Comparison of ENCODE assay signal across 8 mouse cellular contexts in the genomic region with DNA sequence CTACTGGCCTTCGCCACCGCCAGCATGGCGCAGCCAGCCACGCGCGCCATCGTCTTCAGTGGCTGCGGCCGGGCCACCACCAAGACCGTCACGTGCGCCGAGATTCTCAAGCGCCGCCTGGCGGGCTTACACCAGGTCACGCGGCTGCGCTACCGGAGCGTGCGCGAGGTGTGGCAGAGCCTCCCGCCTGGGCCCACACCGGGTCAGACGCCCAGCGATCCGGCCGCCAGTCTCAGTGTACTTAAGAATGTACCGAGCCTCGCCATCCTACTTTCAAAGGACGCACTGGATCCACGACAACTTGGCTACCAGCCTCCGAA. TPM values are rescaled to one million over a fixed set of nuclear protein-coding genes. Genes with fewer than 3 reads are reported as not detected.
DNase-seq lines count a peak whose midpoint lies in the region; ATAC-seq lines count a peak whose summit lies in the region.

No protein-coding gene starts in this region.

- in situ Hi-C loops in ES-E14 (cut with MboI; ENCODE audit: low sequenced_read_pairs in 2 of 2, unreplicated experiment in 2 of 2) = no loop called here

- peak; percentile 21; the same call in 1 of the 2 replicates for ATAC-seq in forebrain, embryonic 16.5 days
- ATAC-seq in hindbrain, embryonic 15.5 days (ENCODE audit: low FRiP score, low read depth) = peak; percentile 67; the same call in 1 of the 2 replicates
- ATAC-seq in limb, embryonic 11.5 days (ENCODE audit: insufficient number of reproducible peaks, low FRiP score, low TSS enrichment, low read depth) = 0 out of 2 replicates have a peak, but pooled peaks have one; percentile 65
- peak; percentile 55 for ATAC-seq in midbrain, embryonic 11.5 days (ENCODE audit: low FRiP score)
- no peak for ATAC-seq in megakaryocyte-erythroid progenitor cell, adult 5-6 weeks (replicated peaks; ENCODE audit: low FRiP score, low TSS enrichment, poor library complexity, severe bottlenecking)

- no peaks in the 10 kb centered on the region; the same call in 1 of the 2 replicates for H3K36me3 ChIP-seq in ES-E14 (ENCODE audit: control insufficient read depth, insufficient read depth, low read length, poor library complexity, severe bottlenecking)
- no peaks in the 10 kb centered on the region for H3K36me3 ChIP-seq in forebrain, embryonic 16.5 days (ENCODE audit: control insufficient read depth, insufficient read depth)
- H3K36me3 ChIP-seq in hindbrain, embryonic 15.5 days = no peaks in the 10 kb centered on the region
- no peaks in the 10 kb centered on the region for H3K36me3 ChIP-seq in limb, embryonic 11.5 days (ENCODE audit: control insufficient read depth, insufficient read depth, low read length)
- no peaks in the 10 kb centered on the region for H3K36me3 ChIP-seq in midbrain, embryonic 11.5 days (ENCODE audit: control insufficient read depth, insufficient read depth, low read length)

- no peak for DNase-seq in ES-E14 (ENCODE audit: low read depth, low spot score)
- peak; percentile 72 for DNase-seq in limb, embryonic 11.5 days (ENCODE audit: low spot score)
- DNase-seq in midbrain, embryonic 11.5 days (ENCODE audit: low spot score, missing footprints) = peak; percentile 95
- peak; percentile 39 to 43 for DNase-seq in right cerebral cortex, postnatal 36 days (ENCODE audit: low spot score in 2 of 2)

- H3K4me3 ChIP-seq in ES-E14 (ENCODE audit: insufficient read depth in 1 of 2, low read depth in 1 of 2, low read length in 2 of 2, poor library complexity in 1 of 2, severe bottlenecking in 1 of 2) = peak overlapping the region; percentile 84 to 87
- peak overlapping the region; percentile 52 for H3K4me3 ChIP-seq in brown adipose tissue, adult 24 weeks (ENCODE audit: insufficient read depth, low read depth, low read length)
- H3K4me3 ChIP-seq in forebrain, embryonic 16.5 days (replicated peaks; ENCODE audit: low read length) = peak overlapping the region; percentile 51
- peak overlapping the region; percentile 46 for H3K4me3 ChIP-seq in hindbrain, embryonic 15.5 days
- H3K4me3 ChIP-seq in limb, embryonic 11.5 days (ENCODE audit: low read depth, low read length) = peak overlapping the region; percentile 38
- H3K4me3 ChIP-seq in midbrain, embryonic 11.5 days (ENCODE audit: low read depth, low read length) = peak overlapping the region; percentile 39

- H3K27me3 ChIP-seq in forebrain, embryonic 16.5 days (replicated peaks; ENCODE audit: control insufficient read depth, insufficient read depth, low read length) = peaks cover 16% of the 10 kb centered on the region
- peaks cover 25% of the 10 kb centered on the region for H3K27me3 ChIP-seq in hindbrain, embryonic 15.5 days
- peaks cover 69% of the 10 kb centered on the region for H3K27me3 ChIP-seq in limb, embryonic 11.5 days (ENCODE audit: control insufficient read depth, insufficient read depth, low read length)
- H3K27me3 ChIP-seq in midbrain, embryonic 11.5 days (ENCODE audit: control insufficient read depth, insufficient read depth, low read length) = peaks cover 66% of the 10 kb centered on the region

- H3K27ac ChIP-seq in ES-E14 (ENCODE audit: insufficient read depth, low read depth, low read length, poor library complexity, severe bottlenecking) = peak overlapping the region; percentile 74
- no peak overlapping the region for H3K27ac ChIP-seq in brown adipose tissue, adult 24 weeks (replicated peaks; ENCODE audit: low read depth, low read length)
- H3K27ac ChIP-seq in forebrain, embryonic 16.5 days (ENCODE audit: low read length) = no peak overlapping the region
- H3K27ac ChIP-seq in hindbrain, embryonic 15.5 days (replicated peaks) = peak overlapping the region; percentile 52; the same call in 1 of the 2 replicates
- no peak overlapping the region for H3K27ac ChIP-seq in limb, embryonic 11.5 days (replicated peaks; ENCODE audit: low read depth, low read length)
- H3K27ac ChIP-seq in midbrain, embryonic 11.5 days (ENCODE audit: low read depth, low read length) = no peak overlapping the region

- peak overlapping the region; percentile 72 for H3K4me2 ChIP-seq in forebrain, embryonic 16.5 days (ENCODE audit: low read length)
- peak overlapping the region; percentile 93 for H3K4me2 ChIP-seq in hindbrain, embryonic 15.5 days
- H3K4me2 ChIP-seq in limb, embryonic 11.5 days (ENCODE audit: low read depth, severe bottlenecking) = peak overlapping the region; percentile 85
- peak overlapping the region; percentile 75 for H3K4me2 ChIP-seq in midbrain, embryonic 11.5 days

- peak overlapping the region; percentile 94 for H3K9ac ChIP-seq in ES-E14 (ENCODE audit: insufficient read depth, low read depth, low read length, poor library complexity, severe bottlenecking)
- peak overlapping the region; percentile 56; the same call in 1 of the 2 replicates for H3K9ac ChIP-seq in forebrain, embryonic 16.5 days (replicated peaks; ENCODE audit: low read depth, low read length)
- peak overlapping the region; percentile 40 for H3K9ac ChIP-seq in hindbrain, embryonic 15.5 days
- peak overlapping the region; percentile 30; the same call in 1 of the 2 replicates for H3K9ac ChIP-seq in limb, embryonic 11.5 days (ENCODE audit: low read length)
- H3K9ac ChIP-seq in midbrain, embryonic 11.5 days (ENCODE audit: low read length) = peak overlapping the region; percentile 55; the same call in 1 of the 2 replicates

- whole genome bisulfite sequencing in forebrain, embryonic 16.5 days = under 1% methylated on average over 34 of the region's 34 CpGs
- WGBS in hindbrain, embryonic 15.5 days = under 1% methylated on average over 34 of the region's 34 CpGs
- 2% methylated on average over 33 of the region's 34 CpGs for WGBS in limb, embryonic 11.5 days
- WGBS in midbrain, embryonic 11.5 days = under 1% methylated on average over 34 of the region's 34 CpGs

- peaks cover 12 to 21% of the 10 kb centered on the region in 2 experiments for H3K4me1 ChIP-seq in ES-E14 (ENCODE audit: control insufficient read depth in 2 of 2, insufficient read depth in 2 of 2, low read length in 2 of 2, poor library complexity in 1 of 2)
- H3K4me1 ChIP-seq in brown adipose tissue, adult 24 weeks (ENCODE audit: control insufficient read depth, insufficient read depth, insufficient read length, low read length) = peaks cover 6% of the 10 kb centered on the region
- H3K4me1 ChIP-seq in forebrain, embryonic 16.5 days (replicated peaks; ENCODE audit: control insufficient read depth, insufficient read depth, low read length) = peaks cover 56% of the 10 kb centered on the region
- peaks cover 57% of the 10 kb centered on the region for H3K4me1 ChIP-seq in hindbrain, embryonic 15.5 days (replicated peaks)
- H3K4me1 ChIP-seq in limb, embryonic 11.5 days (ENCODE audit: control insufficient read depth, insufficient read depth, low read length) = 0 out of 2 replicates have a peak, but pooled peaks cover 2% of the 10 kb centered on the region
- peaks cover 24% of the 10 kb centered on the region for H3K4me1 ChIP-seq in midbrain, embryonic 11.5 days (ENCODE audit: control insufficient read depth, insufficient read depth, low read length)

- no peaks in the 10 kb centered on the region for H3K9me3 ChIP-seq in ES-E14 (ENCODE audit: control insufficient read depth, insufficient read depth, low read depth, low read length)
- H3K9me3 ChIP-seq in forebrain, embryonic 16.5 days (ENCODE audit: control insufficient read depth, low read length) = no peaks in the 10 kb centered on the region
- no peaks in the 10 kb centered on the region for H3K9me3 ChIP-seq in hindbrain, embryonic 15.5 days
- no peaks in the 10 kb centered on the region for H3K9me3 ChIP-seq in limb, embryonic 11.5 days (ENCODE audit: control insufficient read depth, low read length)
- no peaks in the 10 kb centered on the region for H3K9me3 ChIP-seq in midbrain, embryonic 11.5 days (ENCODE audit: control insufficient read depth, low read length)

RNA-seq across cellular contexts. Expression of gene Rpp25, which starts 0.5 kb away (rescaled TPM):
- 40.9 and 48.7 TPM in 2 replicates for total RNA-seq in ES-E14 (2012; rRNA removed)
- not detected in 2 replicates for polyA plus RNA-seq in brown adipose tissue, adult 24 weeks (2012; ENCODE audit: insufficient read depth, insufficient read length, missing spikeins)
- 23.4 and 24.4 TPM in 2 replicates for polyA plus RNA-seq in forebrain, embryonic 16.5 days (2015; fragmentation: Nextera tagmentation; extraction: Ambion mirVana)
- 17.7 and 18.0 TPM in 2 replicates for polyA plus RNA-seq in hindbrain, embryonic 15.5 days (2015; fragmentation: Nextera tagmentation; extraction: Ambion mirVana)
- 0.35 and 0.44 TPM in 2 replicates for polyA plus RNA-seq in limb, embryonic 11.5 days (2014; fragmentation: Nextera tagmentation; extraction: Ambion mirVana)
- polyA plus RNA-seq in midbrain, embryonic 11.5 days (2014; fragmentation: Nextera tagmentation; extraction: Ambion mirVana) = 12.8 and 14.1 TPM in 2 replicates
- total RNA-seq in megakaryocyte-erythroid progenitor cell, adult 5-6 weeks (2014; fragmentation: Nextera tagmentation) = not detected in 2 replicates
- total RNA-seq in megakaryocyte-erythroid progenitor cell, adult 5-6 weeks (2017) = not detected in 2 replicates

RNA-seq across cellular contexts. Expression of gene Cox5a, which starts 16.7 kb away (rescaled TPM):
- 390 TPM in 2 replicates for total RNA-seq in ES-E14 (2012; rRNA removed)
- polyA plus RNA-seq in brown adipose tissue, adult 24 weeks (2012; ENCODE audit: insufficient read depth, insufficient read length, missing spikeins) = 2,595 and 2,603 TPM in 2 replicates
- 720 and 756 TPM in 2 replicates for polyA plus RNA-seq in forebrain, embryonic 16.5 days (2015; fragmentation: Nextera tagmentation; extraction: Ambion mirVana)
- 894 and 915 TPM in 2 replicates for polyA plus RNA-seq in hindbrain, embryonic 15.5 days (2015; fragmentation: Nextera tagmentation; extraction: Ambion mirVana)
- 622 and 641 TPM in 2 replicates for polyA plus RNA-seq in limb, embryonic 11.5 days (2014; fragmentation: Nextera tagmentation; extraction: Ambion mirVana)
- 730 and 739 TPM in 2 replicates for polyA plus RNA-seq in midbrain, embryonic 11.5 days (2014; fragmentation: Nextera tagmentation; extraction: Ambion mirVana)
- total RNA-seq in megakaryocyte-erythroid progenitor cell, adult 5-6 weeks (2014; fragmentation: Nextera tagmentation) = 479 and 484 TPM in 2 replicates
- total RNA-seq in megakaryocyte-erythroid progenitor cell, adult 5-6 weeks (2017) = 60.4 and 80.0 TPM in 2 replicates

RNA-seq across cellular contexts. Expression of gene Fam219b, which starts 33.0 kb away (rescaled TPM):
- total RNA-seq in ES-E14 (2012; rRNA removed) = 10.2 and 10.8 TPM in 2 replicates
- 6.2 and 7.2 TPM in 2 replicates for polyA plus RNA-seq in brown adipose tissue, adult 24 weeks (2012; ENCODE audit: insufficient read depth, insufficient read length, missing spikeins)
- polyA plus RNA-seq in forebrain, embryonic 16.5 days (2015; fragmentation: Nextera tagmentation; extraction: Ambion mirVana) = 25.2 and 26.6 TPM in 2 replicates
- polyA plus RNA-seq in hindbrain, embryonic 15.5 days (2015; fragmentation: Nextera tagmentation; extraction: Ambion mirVana) = 25.0 TPM in 2 replicates
- 16.8 and 17.8 TPM in 2 replicates for polyA plus RNA-seq in limb, embryonic 11.5 days (2014; fragmentation: Nextera tagmentation; extraction: Ambion mirVana)
- 16.0 and 16.1 TPM in 2 replicates for polyA plus RNA-seq in midbrain, embryonic 11.5 days (2014; fragmentation: Nextera tagmentation; extraction: Ambion mirVana)
- 12.1 and 12.7 TPM in 2 replicates for total RNA-seq in megakaryocyte-erythroid progenitor cell, adult 5-6 weeks (2014; fragmentation: Nextera tagmentation)
- total RNA-seq in megakaryocyte-erythroid progenitor cell, adult 5-6 weeks (2017) = 9.2 and 10.0 TPM in 2 replicates

RNA-seq across cellular contexts. Expression of gene Scamp5, which starts 36.5 kb away (rescaled TPM):
- 50.4 and 67.3 TPM in 2 replicates for total RNA-seq in ES-E14 (2012; rRNA removed)
- 5.2 and 5.5 TPM in 2 replicates for polyA plus RNA-seq in brown adipose tissue, adult 24 weeks (2012; ENCODE audit: insufficient read depth, insufficient read length, missing spikeins)
- 116 and 135 TPM in 2 replicates for polyA plus RNA-seq in forebrain, embryonic 16.5 days (2015; fragmentation: Nextera tagmentation; extraction: Ambion mirVana)
- polyA plus RNA-seq in hindbrain, embryonic 15.5 days (2015; fragmentation: Nextera tagmentation; extraction: Ambion mirVana) = 134 and 139 TPM in 2 replicates
- 3.1 and 4.1 TPM in 2 replicates for polyA plus RNA-seq in limb, embryonic 11.5 days (2014; fragmentation: Nextera tagmentation; extraction: Ambion mirVana)
- 17.6 and 17.7 TPM in 2 replicates for polyA plus RNA-seq in midbrain, embryonic 11.5 days (2014; fragmentation: Nextera tagmentation; extraction: Ambion mirVana)
- not detected in 2 replicates for total RNA-seq in megakaryocyte-erythroid progenitor cell, adult 5-6 weeks (2014; fragmentation: Nextera tagmentation)
- not detected in 2 replicates for total RNA-seq in megakaryocyte-erythroid progenitor cell, adult 5-6 weeks (2017)

RNA-seq across cellular contexts. Expression of gene Mpi, which starts 48.2 kb away (rescaled TPM):
- 42.3 and 45.2 TPM in 2 replicates for total RNA-seq in ES-E14 (2012; rRNA removed)
- polyA plus RNA-seq in brown adipose tissue, adult 24 weeks (2012; ENCODE audit: insufficient read depth, insufficient read length, missing spikeins) = 15.3 and 17.6 TPM in 2 replicates
- 57.5 and 73.7 TPM in 2 replicates for polyA plus RNA-seq in forebrain, embryonic 16.5 days (2015; fragmentation: Nextera tagmentation; extraction: Ambion mirVana)
- polyA plus RNA-seq in hindbrain, embryonic 15.5 days (2015; fragmentation: Nextera tagmentation; extraction: Ambion mirVana) = 74.7 and 75.9 TPM in 2 replicates
- polyA plus RNA-seq in limb, embryonic 11.5 days (2014; fragmentation: Nextera tagmentation; extraction: Ambion mirVana) = 43.5 and 43.8 TPM in 2 replicates
- 49.8 and 54.0 TPM in 2 replicates for polyA plus RNA-seq in midbrain, embryonic 11.5 days (2014; fragmentation: Nextera tagmentation; extraction: Ambion mirVana)
- 13.5 and 16.6 TPM in 2 replicates for total RNA-seq in megakaryocyte-erythroid progenitor cell, adult 5-6 weeks (2014; fragmentation: Nextera tagmentation)
- 6.6 and 6.7 TPM in 2 replicates for total RNA-seq in megakaryocyte-erythroid progenitor cell, adult 5-6 weeks (2017)

Comparison
In these comparisons a context has a peak if more than half of its experiments do, and no peak if none do; other contexts are left out.
1. H3K27ac ChIP-seq: peak in ES-E14 (single experiment) and hindbrain, embryonic 15.5 days (single experiment); none in brown adipose tissue, adult 24 weeks (single experiment), forebrain, embryonic 16.5 days (single experiment), limb, embryonic 11.5 days (single experiment) and midbrain, embryonic 11.5 days (single experiment).
2. H3K9ac ChIP-seq: peak in every context shown above with its lines; median percentile 94 in ES-E14; 56 in forebrain, embryonic 16.5 days; 55 in midbrain, embryonic 11.5 days; 40 in hindbrain, embryonic 15.5 days; 30 in limb, embryonic 11.5 days.
3. Peak in every context shown above with its lines, with median percentiles within 50 percentile points of each other: H3K4me3 ChIP-seq and H3K4me2 ChIP-seq.